Mouse (Mus musculus) heart, postnatal 0 days (tissue): Measurements from ENCODE around the gene Epha2. TPM values are rescaled to one million over a fixed set of nuclear protein-coding genes. Genes with fewer than 3 reads are reported as not detected.

Experiments
- ATAC-seq: fragments of 200-750 bp; cut with Nextera tagmentation; 2 replicates; pipeline ENCODE4 v1.8.0; 2017; ENCODE audit warnings: low read depth, moderate number of reproducible peaks, moderate library complexity; ENCODE audit not compliant: insufficient read depth
- DNase-seq: peaks from one replicate; pipeline ENCODE4 v3.0.0-alpha.2; 2016; ENCODE audit warnings: low spot score
- H3K27ac ChIP-seq: fragments of 300-500 bp; sonication (generic); 2 replicates; pipeline ENCODE4 v1.5.1; 2014; ENCODE audit warnings: low read depth, mild to moderate bottlenecking
- H3K27me3 ChIP-seq: fragments of 300-500 bp; sonication (generic); 2 replicates; pipeline ENCODE4 v1.6.1; 2014; ENCODE audit warnings: low read length, mixed read lengths; ENCODE audit not compliant: control insufficient read depth, insufficient read depth
- H3K36me3 ChIP-seq: fragments of 300-500 bp; sonication (generic); replicated peaks from 2 replicates; pipeline ENCODE4 v1.6.1; 2014; ENCODE audit warnings: low read length, mixed read lengths; ENCODE audit not compliant: control insufficient read depth, insufficient read depth
- H3K4me1 ChIP-seq: fragments of 300-500 bp; sonication (generic); 2 replicates; pipeline ENCODE4 v1.6.1; 2014; ENCODE audit warnings: antibody characterized with exemption; ENCODE audit not compliant: control insufficient read depth, insufficient read depth
- H3K4me2 ChIP-seq: fragments of 300-500 bp; sonication (generic); 2 replicates; pipeline ENCODE4 v1.6.1; 2014; ENCODE audit warnings: low read depth, mild to moderate bottlenecking, low read length, moderate library complexity
- H3K4me3 ChIP-seq: fragments of 300-500 bp; sonication (generic); 2 replicates; pipeline ENCODE4 v1.5.1; 2014; ENCODE audit warnings: low read depth, low read length
- H3K9ac ChIP-seq: fragments of 300-500 bp; sonication (generic); replicated peaks from 2 replicates; pipeline ENCODE4 v1.6.1; 2014; ENCODE audit warnings: low read depth, low read length, mixed read lengths
- H3K9me3 ChIP-seq: fragments of 300-500 bp; sonication (generic); replicated peaks from 2 replicates; pipeline ENCODE4 v1.6.1; 2016; ENCODE audit warnings: low read length; ENCODE audit not compliant: control insufficient read depth
- CTCF ChIP-seq: IDR thresholded peaks from 2 replicates; pipeline ENCODE4 v1.5.1; 2016; ENCODE audit warnings: antibody characterized with exemption, control low read depth, low read depth
- EP300 ChIP-seq: IDR thresholded peaks from 2 replicates; pipeline ENCODE4 v1.6.1; 2016; ENCODE audit warnings: antibody characterized with exemption, low read depth
- WGBS: fragments of 180-500 bp; shearing (Covaris S2); extraction: QIAGEN DNeasy Blood & Tissue Kit; methylation state at CpG from one replicate; pipeline ENCODE4 v1.1.7; 2014; 5-methylcytosine and 5-hydroxymethylcytosine counted together
- polyA plus RNA-seq: library from polyadenylated mRNA; unstranded; fragments of >200 nt; fragmentation: Nextera tagmentation; extraction: Ambion mirVana; gene quantifications from 2 replicates; pipeline ENCODE4 v1.2.1, GENCODE M21; 2015
- total RNA-seq: library from RNA; depleted of rRNA; stranded (reverse); fragments of >200 nt; gene quantifications from 2 replicates; pipeline ENCODE4 v1.2.3, GENCODE M21; 2014; ENCODE audit warnings: low replicate concordance

Gene Epha2
- total and polyA plus RNA-seq, 2 experiments from 2014 or later: 1.4 to 11.7 TPM

DNA sequence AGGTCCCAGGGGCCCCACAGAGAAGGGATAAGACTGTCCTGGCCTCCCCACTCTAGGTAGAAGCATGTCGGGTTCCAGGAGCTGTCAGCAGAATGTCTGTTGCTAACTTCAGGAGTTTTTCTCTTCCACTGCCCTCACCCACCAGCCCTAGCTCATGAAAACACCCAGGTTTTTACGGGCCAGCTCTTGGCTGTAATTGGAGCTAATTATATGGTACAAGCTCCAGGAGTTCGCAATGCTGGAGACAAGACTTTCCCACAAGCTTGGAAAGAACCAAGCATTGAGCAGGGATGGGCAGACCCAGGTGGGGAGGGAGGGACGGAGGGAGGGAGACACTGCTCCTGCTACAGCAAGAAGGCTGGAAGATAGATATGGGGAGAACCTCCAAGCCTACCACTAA is 26.0 kb downstream of the Epha2 start:
- ATAC-seq: no peak
- no peak for DNase-seq
- no peak overlapping the region for H3K4me3 ChIP-seq
- H3K36me3 ChIP-seq: peaks cover 11% of the 10 kb centered on the region
- 75% methylated on average over 4 of the region's 4 CpGs for WGBS
- peaks cover 20% of the 10 kb centered on the region for H3K4me1 ChIP-seq
- no peak overlapping the region for H3K4me2 ChIP-seq
- H3K27ac ChIP-seq: no peak overlapping the region
- TF ChIP-seq EP300 (no peak), CTCF (no peak)
- no peaks in the 10 kb centered on the region for H3K9me3 ChIP-seq
- H3K27me3 ChIP-seq: no peaks in the 10 kb centered on the region
- H3K9ac ChIP-seq: no peak overlapping the region

DNA sequence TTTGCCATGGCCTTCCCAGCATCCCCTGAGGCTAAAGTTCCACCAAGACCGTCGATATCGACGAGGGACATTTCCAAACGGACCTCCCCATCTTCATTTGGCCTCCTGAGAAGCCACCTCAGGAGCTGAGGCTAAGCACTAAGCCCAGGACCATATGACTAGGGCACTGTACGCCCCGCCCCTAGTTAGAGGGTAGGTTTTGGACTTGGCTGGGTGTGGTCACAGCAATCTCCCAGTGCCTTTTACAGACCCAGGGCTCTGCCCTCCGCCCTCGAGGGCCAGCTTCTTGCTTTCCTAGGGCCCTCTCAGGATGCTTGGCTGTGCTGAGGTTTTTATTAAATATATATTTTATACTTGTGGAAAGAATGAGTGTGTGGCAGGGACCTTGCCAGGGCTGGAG is 27.7 kb downstream of the Epha2 start:
- no peaks in the 10 kb centered on the region for H3K9me3 ChIP-seq
- no peaks in the 10 kb centered on the region for H3K27me3 ChIP-seq
- H3K36me3 ChIP-seq: no peaks in the 10 kb centered on the region
- H3K27ac ChIP-seq: no peak overlapping the region
- no peak for TF ChIP-seq CTCF
- TF ChIP-seq EP300: no peak
- no peak overlapping the region for H3K9ac ChIP-seq
- peaks cover 20% of the 10 kb centered on the region for H3K4me1 ChIP-seq
- H3K4me3 ChIP-seq: no peak overlapping the region
- ATAC-seq (no peak), DNase-seq (no peak)
- H3K4me2 ChIP-seq: no peak overlapping the region
- 92% methylated on average over 9 of the region's 9 CpGs for WGBS

DNA sequence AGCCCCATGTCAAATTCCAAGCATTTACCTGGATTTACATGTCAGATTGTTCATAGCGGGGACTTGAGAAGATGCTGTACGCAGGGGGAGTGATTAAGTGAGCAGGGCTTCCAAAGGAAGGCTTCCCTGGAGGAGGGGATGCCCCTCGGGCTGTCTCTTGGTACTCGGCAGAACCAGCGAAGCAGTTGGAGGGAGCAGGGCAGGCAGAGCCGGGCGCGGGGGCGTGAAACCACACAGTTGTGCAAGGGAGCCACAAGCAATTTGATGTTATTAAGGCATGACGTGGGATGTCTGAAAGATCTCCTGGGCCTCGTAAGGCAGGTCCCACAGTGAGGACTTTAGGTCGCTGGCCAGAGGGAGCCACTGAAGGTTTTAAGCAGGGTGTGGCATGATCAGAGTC is 28.9 kb downstream of the Epha2 start:
- H3K27ac ChIP-seq: no peak overlapping the region
- TF ChIP-seq CTCF (no peak), EP300 (no peak)
- H3K27me3 ChIP-seq: no peaks in the 10 kb centered on the region
- no peaks in the 10 kb centered on the region for H3K9me3 ChIP-seq
- DNase-seq (no peak), ATAC-seq (no peak)
- WGBS: 69% methylated on average over 12 of the region's 12 CpGs
- H3K9ac ChIP-seq: no peak overlapping the region
- no peak overlapping the region for H3K4me2 ChIP-seq
- H3K4me1 ChIP-seq: peaks cover 11% of the 10 kb centered on the region
- H3K4me3 ChIP-seq: no peak overlapping the region
- no peaks in the 10 kb centered on the region for H3K36me3 ChIP-seq

DNA sequence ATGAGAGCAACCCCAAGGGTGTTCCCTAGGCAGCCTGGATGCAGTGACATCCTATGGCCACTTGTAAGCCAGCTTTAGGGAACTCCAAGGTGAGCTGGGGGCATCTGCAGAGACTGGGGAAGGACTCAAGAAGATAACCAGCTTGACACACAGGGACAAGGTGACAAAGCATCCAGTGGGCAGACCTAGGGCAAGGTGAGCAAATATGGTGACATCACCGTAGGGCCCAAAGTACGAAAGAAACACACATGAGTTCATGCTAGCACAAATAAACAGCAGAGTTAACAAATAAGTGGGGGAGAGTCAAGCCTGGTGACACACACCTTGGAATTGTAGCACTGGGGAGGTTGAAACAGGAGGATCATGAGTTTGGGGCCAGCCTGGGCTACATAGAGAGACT is 30.4 kb downstream of the Epha2 start:
- no peak for ATAC-seq

DNA sequence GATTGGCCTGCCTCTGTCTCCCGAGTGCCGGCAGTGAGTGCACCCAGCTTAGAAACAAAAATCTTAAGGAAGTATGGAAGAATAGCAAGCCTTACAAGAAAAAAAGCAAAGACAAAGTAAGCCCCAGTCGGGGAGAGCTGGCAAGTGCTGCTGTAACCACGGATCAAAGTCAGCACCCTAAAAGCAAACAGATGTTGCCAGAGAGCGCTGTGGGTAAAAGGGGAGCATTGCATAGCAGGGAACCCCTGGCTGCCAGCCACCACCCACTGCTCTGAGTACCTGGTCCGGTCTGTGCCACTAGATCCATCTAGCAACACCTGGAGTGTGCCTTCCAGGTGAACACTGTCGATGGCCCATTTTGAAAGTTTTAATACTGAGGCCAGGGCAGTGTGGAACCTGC is 31.2 kb downstream of the Epha2 start:
- WGBS: 79% methylated on average over 7 of the region's 7 CpGs
- no peaks in the 10 kb centered on the region for H3K4me1 ChIP-seq
- H3K4me2 ChIP-seq: no peak overlapping the region
- H3K36me3 ChIP-seq: no peaks in the 10 kb centered on the region
- ATAC-seq (no peak), DNase-seq (no peak)
- no peaks in the 10 kb centered on the region for H3K9me3 ChIP-seq
- no peak overlapping the region for H3K4me3 ChIP-seq
- no peak overlapping the region for H3K27ac ChIP-seq
- no peak overlapping the region for H3K9ac ChIP-seq
- TF ChIP-seq EP300 (no peak), CTCF (no peak)
- no peaks in the 10 kb centered on the region for H3K27me3 ChIP-seq

More for the DNA sequence above, 30.4 kb downstream of the Epha2 start:
- 88% methylated on average over 2 of the region's 2 CpGs for WGBS
- Histone ChIP-seq H3K9ac (no peak overlapping the region), H3K27me3 (no peaks in the 10 kb centered on the region), H3K4me1 (no peaks in the 10 kb centered on the region), H3K9me3 (no peaks in the 10 kb centered on the region), H3K36me3 (no peaks in the 10 kb centered on the region), H3K4me2 (no peak overlapping the region), H3K27ac (no peak overlapping the region), H3K4me3 (no peak overlapping the region)
- DNase-seq: no peak
- no peak for TF ChIP-seq EP300
- TF ChIP-seq CTCF: no peak

DNA sequence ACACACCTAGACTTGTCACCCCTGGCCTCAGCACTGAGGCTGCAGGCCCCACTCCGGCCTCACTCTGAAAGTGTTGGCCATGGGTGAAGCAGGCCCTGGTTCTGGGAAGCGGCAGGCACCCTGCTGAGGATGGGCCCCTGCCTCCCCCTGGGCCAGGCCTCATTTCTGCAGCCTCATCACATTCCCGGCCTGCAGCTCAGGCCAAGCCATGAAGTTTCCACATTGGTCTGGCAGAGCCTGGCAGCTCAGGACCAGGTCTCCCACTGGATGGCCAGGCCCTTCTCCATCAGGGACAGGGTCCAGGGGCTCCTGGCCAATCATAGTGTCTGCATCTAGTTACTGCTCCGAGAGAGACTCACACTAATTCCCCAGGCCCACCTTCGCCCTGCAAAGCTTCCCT is 33.7 kb downstream of the Epha2 start:
- no peaks in the 10 kb centered on the region for H3K9me3 ChIP-seq
- H3K27ac ChIP-seq: no peak overlapping the region
- H3K4me1 ChIP-seq: no peaks in the 10 kb centered on the region
- 87% methylated on average over 5 of the region's 5 CpGs for WGBS
- H3K4me3 ChIP-seq: no peak overlapping the region
- H3K4me2 ChIP-seq: no peak overlapping the region
- no peak for TF ChIP-seq CTCF
- TF ChIP-seq EP300: no peak
- ATAC-seq (no peak), DNase-seq (no peak)
- H3K36me3 ChIP-seq: no peaks in the 10 kb centered on the region
- no peaks in the 10 kb centered on the region for H3K27me3 ChIP-seq
- no peak overlapping the region for H3K9ac ChIP-seq
